Mouse (Mus musculus) G1E (cell line): ENCODE measurements around the gene Msi1. TPM values are rescaled to one million over a fixed set of nuclear protein-coding genes. Genes with fewer than 3 reads are reported as not detected.

Experiments used
- ATAC-seq: 2 replicates; pipeline ENCODE4 v1.8.0; 2016; ENCODE audit warnings: mild to moderate bottlenecking; ENCODE audit not compliant: insufficient number of reproducible peaks, poor library complexity, low FRiP score, severe bottlenecking; ENCODE audit errors: extremely low read depth
- DNase-seq: peaks from one replicate; pipeline ENCODE4 v3.0.0; 2012; ENCODE audit warnings: low spot score
- H3K27me3 ChIP-seq: 2 replicates; pipeline ENCODE4 v1.6.1; 2012; ENCODE audit warnings: mild to moderate bottlenecking, low read length, inconsistent platforms; ENCODE audit not compliant: insufficient read depth
- H3K36me3 ChIP-seq: replicated peaks from 2 replicates; pipeline ENCODE3; 2012; ENCODE audit warnings: mild to moderate bottlenecking, inconsistent platforms
- H3K4me1 ChIP-seq: 2 replicates; pipeline ENCODE4 v1.6.1; 2012; ENCODE audit warnings: low read depth, low read length, inconsistent platforms, mixed read lengths; ENCODE audit not compliant: insufficient read depth
- H3K4me3 ChIP-seq: 2 replicates; pipeline ENCODE4 v1.5.1; 2012; ENCODE audit warnings: low read depth, mild to moderate bottlenecking, inconsistent platforms, low read length, moderate library complexity, mixed read lengths
- H3K9me3 ChIP-seq: replicated peaks from 2 replicates; pipeline ENCODE4 v1.6.1; 2012; ENCODE audit warnings: inconsistent platforms
- CTCF ChIP-seq: IDR thresholded peaks from 2 replicates; pipeline ENCODE4 v1.5.1; 2012; ENCODE audit warnings: low read depth, low read length, inconsistent platforms, mixed read lengths
- GATA1 ChIP-seq: IDR thresholded peaks from 2 replicates; pipeline ENCODE4 v1.6.1; 2012; ENCODE audit warnings: borderline replicate concordance, low read length, inconsistent platforms, mixed read lengths
- GATA2 ChIP-seq: IDR thresholded peaks from 2 replicates; pipeline ENCODE4 v1.6.1; 2012; ENCODE audit warnings: low read depth, low read length, inconsistent platforms, borderline replicate concordance
- POLR2AphosphoS5 ChIP-seq: IDR thresholded peaks from 2 replicates; pipeline ENCODE4 v1.6.1; 2012; ENCODE audit warnings: low read depth, low read length, inconsistent platforms; ENCODE audit not compliant: insufficient replicate concordance
- TAL1 ChIP-seq: conservative IDR thresholded peaks from 2 replicates; pipeline ENCODE4 v1.6.1; 2012; ENCODE audit warnings: low read depth, low read length, inconsistent platforms, mixed read lengths
- polyA plus RNA-seq: library from polyadenylated mRNA; stranded (reverse); fragments of >175 nt; gene quantifications from 2 replicates; pipeline ENCODE4 v1.2.3, GENCODE M21; 2012
- total RNA-seq, 2 experiments: library from RNA; stranded (forward) in 1 of 2; stranded (reverse) in 1 of 2; fragments of 200-1000 nt in 1 of 2; fragments of >200 nt in 1 of 2; fragmentation: Nextera tagmentation in 1 of 2; gene quantifications; 2 replicates each; pipeline ENCODE4 v1.2.3; 2014 to 2017

The Msi1 gene
- total and polyA plus RNA-seq, 3 experiments, result 0.55 to 6.7 (median 3.4) TPM

DNA sequence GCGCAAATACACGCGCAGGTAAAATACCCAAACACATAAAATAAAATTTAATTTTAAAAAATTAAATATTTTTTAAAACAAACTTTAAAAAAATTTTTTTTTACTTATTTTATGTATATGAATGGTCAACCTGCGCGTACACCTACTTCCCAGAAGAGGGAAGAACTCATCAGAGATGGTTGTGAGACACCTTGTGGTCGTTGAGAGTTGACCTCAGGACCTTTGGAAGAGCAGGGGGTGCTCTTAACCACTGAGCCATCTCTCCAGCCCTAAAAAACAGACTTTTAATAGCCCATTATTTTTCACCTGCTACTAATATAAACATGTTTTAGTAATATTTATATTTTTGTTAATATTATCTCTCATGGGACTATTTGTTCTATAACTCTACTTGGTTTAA is 54.0 kb downstream of the Msi1 start:
- H3K36me3 ChIP-seq, result peaks cover 35% of the 10 kb centered on the region
- peaks cover 27% of the 10 kb centered on the region for H3K4me1 ChIP-seq
- DNase-seq (no peak), ATAC-seq (no peak)
- H3K27me3 ChIP-seq, result no peaks in the 10 kb centered on the region
- no peaks in the 10 kb centered on the region for H3K9me3 ChIP-seq
- TF ChIP-seq CTCF, result no peak
- no peak for TF ChIP-seq GATA1
- no peak for TF ChIP-seq POLR2AphosphoS5
- TF ChIP-seq TAL1, result no peak
- no peak for TF ChIP-seq GATA2
- no peak overlapping the region for H3K4me3 ChIP-seq

DNA sequence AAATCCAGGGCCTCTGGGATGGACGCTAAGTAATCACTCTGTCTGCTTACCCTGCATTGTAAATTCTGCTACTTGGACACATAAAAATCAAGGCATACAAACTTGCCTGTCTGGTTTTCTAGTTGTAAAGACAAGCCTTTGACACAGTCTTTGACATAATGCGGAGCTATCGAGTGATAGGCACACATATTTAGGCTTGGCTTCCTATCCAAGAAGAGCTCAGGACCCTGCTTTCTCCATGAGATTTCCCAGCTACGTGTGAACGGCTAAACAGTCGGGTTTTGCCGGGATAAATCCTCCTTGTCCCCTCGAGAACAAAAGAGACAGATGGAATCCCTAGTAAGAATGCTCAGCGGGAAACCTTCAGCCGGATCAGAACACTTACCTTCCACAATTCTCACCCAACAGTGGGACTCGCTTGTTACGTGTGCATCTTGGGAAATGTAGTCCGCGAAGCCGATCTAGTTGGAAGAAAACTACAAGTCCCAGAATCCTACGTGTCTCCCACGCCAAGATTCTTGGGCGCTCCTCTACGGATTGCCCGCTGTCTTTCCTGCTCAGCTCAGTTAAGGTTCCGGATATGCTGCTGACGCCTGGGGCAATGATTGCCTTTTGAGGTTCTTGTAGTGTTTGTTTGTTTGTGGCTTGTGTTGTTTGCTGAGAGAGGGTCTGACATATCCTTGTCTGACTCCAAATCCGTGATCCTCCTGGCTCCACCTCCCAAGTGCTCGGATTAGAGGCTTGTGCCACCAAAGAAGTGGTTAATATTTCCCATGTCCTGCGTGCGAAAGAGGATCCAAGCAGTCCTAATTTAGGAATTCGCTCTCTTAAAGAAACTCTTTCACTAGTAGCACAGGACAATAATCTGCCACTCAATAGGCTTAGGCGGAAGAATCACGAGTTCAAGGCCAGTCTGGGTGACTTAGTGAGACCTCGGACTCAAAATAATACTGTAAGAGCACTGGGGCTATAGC is 54.8 kb downstream of the Msi1 start, which contains the start of gene Sirt4:
Gene Sirt4 (minus strand): TSS at position 779 of the 974 bp plus-strand sequence.
- peak; percentile 89 for ATAC-seq
- peak; percentile 77 for DNase-seq

DNA sequence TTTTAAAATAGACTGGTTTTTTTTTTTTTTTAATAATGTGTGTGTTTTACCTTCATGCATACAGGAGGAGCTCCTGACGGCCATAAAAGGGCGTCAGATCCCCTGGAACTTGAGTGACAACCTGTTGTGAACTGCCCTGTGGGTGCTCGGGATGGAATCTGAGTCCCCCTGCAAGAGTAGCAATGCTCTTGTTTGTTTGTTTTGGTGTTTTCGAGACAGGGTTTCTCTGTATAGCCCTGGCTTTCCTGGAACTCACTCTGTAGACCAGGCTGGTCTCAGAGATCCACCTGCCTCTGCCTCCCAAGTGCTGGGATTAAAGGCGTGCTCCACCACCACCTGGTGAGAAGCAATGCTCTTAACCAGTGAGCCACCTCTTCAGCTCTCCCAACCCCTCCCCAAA is 55.6 kb downstream of the Msi1 start:
- Histone ChIP-seq H3K4me3 (peak overlapping the region; percentile 69; the same call in 1 of the 2 replicates), H3K4me1 (peaks cover 40% of the 10 kb centered on the region), H3K27me3 (no peaks in the 10 kb centered on the region), H3K36me3 (peaks cover 27% of the 10 kb centered on the region), H3K9me3 (no peaks in the 10 kb centered on the region)
- DNase-seq, result no peak
- no peak for ATAC-seq
- TF ChIP-seq CTCF, result no peak
- TF ChIP-seq GATA1, result no peak
- TF ChIP-seq TAL1, result no peak
- TF ChIP-seq POLR2AphosphoS5, result no peak
- TF ChIP-seq GATA2, result no peak

More for the DNA sequence above, 54.8 kb downstream of the Msi1 start, which contains the start of gene Sirt4:
- H3K9me3 ChIP-seq, result no peaks in the 10 kb centered on the region
- H3K27me3 ChIP-seq, result no peaks in the 10 kb centered on the region
- peak within 1 kb of the TSS; percentile 69 for H3K4me3 ChIP-seq
- TF ChIP-seq GATA2 (no peak), TAL1 (no peak), CTCF (no peak), POLR2AphosphoS5 (no peak)
- H3K4me1 ChIP-seq, result peaks cover 35% of the 10 kb centered on the region
- H3K36me3 ChIP-seq, result peaks cover 35% of the 10 kb centered on the region

DNA sequence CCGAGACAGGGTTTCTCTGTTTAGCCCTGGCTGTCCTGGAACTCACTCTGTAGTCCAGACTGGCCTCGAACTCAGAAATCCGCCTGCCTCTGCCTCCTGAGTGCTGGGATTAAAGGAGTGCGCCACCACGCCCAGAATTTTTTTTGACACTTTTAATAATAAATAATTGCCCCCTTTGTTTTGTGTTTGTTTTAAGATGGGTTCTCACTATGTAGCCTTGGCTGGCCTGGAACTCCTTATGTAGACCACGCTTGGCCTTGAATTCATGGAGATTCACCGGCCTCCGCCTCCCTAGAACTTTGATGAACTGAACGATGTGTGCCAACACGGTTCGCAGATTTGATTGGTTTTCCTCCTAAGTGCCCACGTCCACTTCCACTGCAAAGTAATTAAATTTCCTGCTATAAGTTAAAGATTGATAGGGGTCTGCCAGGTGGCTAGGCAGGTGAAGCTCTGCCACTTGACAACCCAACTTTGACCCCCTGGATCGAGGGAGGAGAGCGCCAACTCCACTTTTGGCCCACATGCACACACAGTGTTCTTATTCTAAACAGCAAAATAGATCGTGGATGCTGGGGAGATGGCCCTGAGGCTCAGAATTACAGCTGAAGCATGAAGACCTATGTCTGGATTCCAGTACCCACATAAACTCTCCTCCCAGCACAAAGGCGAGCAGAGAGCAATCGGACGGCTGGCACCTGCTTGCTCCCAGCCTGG is 56.2 kb downstream of the Msi1 start:
- H3K9me3 ChIP-seq, result no peaks in the 10 kb centered on the region
- no peak for ATAC-seq
- H3K4me3 ChIP-seq, result no peak overlapping the region
- peaks cover 20% of the 10 kb centered on the region for H3K36me3 ChIP-seq
- no peak for DNase-seq
- no peaks in the 10 kb centered on the region for H3K27me3 ChIP-seq
- peaks cover 39% of the 10 kb centered on the region for H3K4me1 ChIP-seq
- TF ChIP-seq POLR2AphosphoS5, result no peak

DNA sequence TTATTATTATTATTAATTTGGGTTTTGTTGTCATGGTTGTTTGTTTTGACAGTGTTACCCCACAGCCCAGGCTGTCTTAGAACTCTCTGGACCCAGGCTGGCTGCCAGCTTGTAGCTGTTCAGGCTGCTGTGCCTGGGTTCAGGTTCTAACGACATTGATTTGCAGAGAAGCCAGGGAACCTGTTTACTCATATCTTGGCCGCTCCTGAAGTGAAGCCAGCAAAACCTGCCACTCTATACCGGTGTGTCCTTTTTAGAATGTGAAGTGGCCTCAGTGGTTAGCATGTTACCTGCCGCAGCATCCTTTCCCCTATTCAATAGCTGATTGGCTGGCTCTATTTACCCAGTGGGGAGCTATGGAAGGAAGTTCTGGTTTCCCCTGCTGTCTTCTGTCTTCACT is 57.3 kb downstream of the Msi1 start:
- DNase-seq (no peak), ATAC-seq (no peak)
- TF ChIP-seq TAL1 (no peak), POLR2AphosphoS5 (no peak), CTCF (no peak), GATA2 (no peak), GATA1 (no peak)
- no peaks in the 10 kb centered on the region for H3K27me3 ChIP-seq
- H3K9me3 ChIP-seq, result no peaks in the 10 kb centered on the region
- H3K4me3 ChIP-seq, result no peak overlapping the region
- peaks cover 48% of the 10 kb centered on the region for H3K4me1 ChIP-seq
- H3K36me3 ChIP-seq, result peaks cover 13% of the 10 kb centered on the region

DNA sequence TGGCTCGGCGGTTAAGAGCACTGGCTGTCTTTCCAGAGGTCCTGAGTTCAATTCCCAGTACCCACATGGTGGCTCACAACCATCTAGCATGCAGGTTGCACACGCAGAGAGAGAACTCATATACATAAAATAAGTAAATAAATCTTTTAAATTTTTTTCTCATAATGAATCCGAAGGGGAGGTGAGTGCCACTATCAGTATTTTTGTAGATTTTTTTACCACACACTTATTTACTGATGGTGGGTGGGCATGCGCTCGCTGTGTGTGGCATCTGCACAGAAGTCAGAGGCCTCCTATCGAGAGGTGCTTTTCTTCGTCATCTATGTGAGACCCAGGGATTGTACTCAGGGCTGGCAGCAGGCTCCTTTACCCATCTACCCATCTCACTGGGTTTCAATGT is 58.0 kb downstream of the Msi1 start:
- TF ChIP-seq CTCF (no peak), TAL1 (no peak), GATA1 (no peak), POLR2AphosphoS5 (no peak), GATA2 (no peak)
- Histone ChIP-seq H3K36me3 (peaks cover 8% of the 10 kb centered on the region), H3K4me1 (peaks cover 51% of the 10 kb centered on the region), H3K4me3 (no peak overlapping the region), H3K9me3 (no peaks in the 10 kb centered on the region), H3K27me3 (no peaks in the 10 kb centered on the region)
- ATAC-seq (no peak), DNase-seq (no peak)
